Comparison of ENCODE assay signal across 10 mouse cellular contexts in genomic region chr8:107295450-107295849, GRCm38 (mm10). TPM values are rescaled to one million over a fixed set of nuclear protein-coding genes. Genes with fewer than 3 reads are reported as not detected.
DNase-seq lines count a peak whose midpoint lies in the region; ATAC-seq and TF ChIP-seq lines count a peak whose summit lies in the region.
"Had no signal": no experiment of that assay in that cellular context is flagged by ENCODE, and none has a peak within 500 bp of the region (broad histone marks: within the 10 kb centered on the region; RNA-seq: fewer than 3 reads in every experiment).

No protein-coding gene starts in this region.

- peak overlapping the region; percentile 37 for H3K4me2 ChIP-seq in heart, embryonic 11.5 days
- peak overlapping the region; percentile 75 for H3K4me2 ChIP-seq in embryonic facial prominence, embryonic 14.5 days (ENCODE audit: low read depth, low read length)
- H3K4me2 ChIP-seq in midbrain, embryonic 15.5 days = peak overlapping the region; percentile 63; the same call in 1 of the 2 replicates

- H3K9me3 ChIP-seq in heart, embryonic 11.5 days (replicated peaks; ENCODE audit: control insufficient read depth, low read length) = no peaks in the 10 kb centered on the region
- H3K9me3 ChIP-seq in embryonic facial prominence, embryonic 14.5 days (ENCODE audit: control insufficient read depth, low read length) = no peaks in the 10 kb centered on the region
- no peaks in the 10 kb centered on the region for H3K9me3 ChIP-seq in midbrain, embryonic 15.5 days

- intact Hi-C loops in left cerebral cortex, adult 2 months (cut with DNase I) = no loop called here
- intact Hi-C loops in left cerebral cortex, postnatal 10 days (cut with DNase I) = no loop called here

- H3K9ac ChIP-seq in heart, embryonic 11.5 days (ENCODE audit: low read depth, low read length) = no peak overlapping the region
- H3K9ac ChIP-seq in embryonic facial prominence, embryonic 14.5 days (ENCODE audit: low read depth, low read length) = peak overlapping the region; percentile 46
- H3K9ac ChIP-seq in midbrain, embryonic 15.5 days = no peak overlapping the region

- ATAC-seq in heart, embryonic 11.5 days (replicated peaks; ENCODE audit: insufficient number of reproducible peaks, low FRiP score, low TSS enrichment) = no peak
- ATAC-seq in embryonic facial prominence, embryonic 14.5 days (ENCODE audit: low read depth) = no peak
- no peak for ATAC-seq in midbrain, embryonic 15.5 days (replicated peaks)

- peaks cover 9% of the 10 kb centered on the region; the same call in 1 of the 2 replicates for H3K4me1 ChIP-seq in heart, embryonic 11.5 days (ENCODE audit: control insufficient read depth, insufficient read depth, low read length)
- H3K4me1 ChIP-seq in embryonic facial prominence, embryonic 14.5 days (ENCODE audit: control insufficient read depth, insufficient read depth, low read length) = peaks cover 16% of the 10 kb centered on the region
- peaks cover 28% of the 10 kb centered on the region for H3K4me1 ChIP-seq in midbrain, embryonic 15.5 days

- TF ChIP-seq CTCF in left cerebral cortex, adult 2 months (IDR thresholded peaks at IDR 0.05) = no peak

- DNase-seq in heart, adult 18-20 months = no peak
- DNase-seq in left cerebral cortex, adult 2 months (ENCODE audit: extremely low spot score in 1 of 2, low spot score in 2 of 2) = no peak
- DNase-seq in left cerebral cortex, postnatal 10 days (ENCODE audit: extremely low spot score in 1 of 2, low spot score in 2 of 2) = no peak
- no peak for DNase-seq in embryonic facial prominence, embryonic 14.5 days (ENCODE audit: low spot score)
- DNase-seq in ovary, postnatal 36 days (ENCODE audit: low spot score) = no peak
- no peak for DNase-seq in ovary, postnatal 14 days (ENCODE audit: low spot score)
- DNase-seq: cerebellum, postnatal 14 days; gastrocnemius, postnatal 10 days had no signal

- no peaks in the 10 kb centered on the region for H3K27me3 ChIP-seq in heart, embryonic 11.5 days (ENCODE audit: control insufficient read depth, insufficient read depth, low read length)
- H3K27me3 ChIP-seq in embryonic facial prominence, embryonic 14.5 days (replicated peaks; ENCODE audit: control insufficient read depth, insufficient read depth, low read length) = no peaks in the 10 kb centered on the region
- no peaks in the 10 kb centered on the region for H3K27me3 ChIP-seq in midbrain, embryonic 15.5 days (replicated peaks)

- H3K4me3 ChIP-seq in heart, embryonic 11.5 days (ENCODE audit: low read depth, low read length) = no peak overlapping the region
- peak overlapping the region; percentile 77 for H3K4me3 ChIP-seq in left cerebral cortex, adult 2 months
- H3K4me3 ChIP-seq in embryonic facial prominence, embryonic 14.5 days (ENCODE audit: low read depth, low read length) = peak overlapping the region; percentile 96
- H3K4me3 ChIP-seq in midbrain, embryonic 15.5 days = no peak overlapping the region

- H3K27ac ChIP-seq in heart, embryonic 11.5 days (ENCODE audit: low read depth, low read length) = no peak overlapping the region
- peak overlapping the region; percentile 98 for H3K27ac ChIP-seq in left cerebral cortex, adult 2 months
- H3K27ac ChIP-seq in embryonic facial prominence, embryonic 14.5 days (replicated peaks; ENCODE audit: low read depth, low read length) = no peak overlapping the region
- no peak overlapping the region for H3K27ac ChIP-seq in midbrain, embryonic 15.5 days

- WGBS in heart, embryonic 11.5 days (ENCODE audit: insufficient replicate concordance) = 88% methylated on average over 1 of the region's 1 CpGs
- 76% methylated on average over 1 of the region's 1 CpGs for WGBS in embryonic facial prominence, embryonic 14.5 days
- WGBS in midbrain, embryonic 15.5 days = 63% methylated on average over 1 of the region's 1 CpGs

- 0 out of 2 replicates have a peak, but pooled peaks cover 3% of the 10 kb centered on the region for H3K36me3 ChIP-seq in heart, embryonic 11.5 days (ENCODE audit: control insufficient read depth, insufficient read depth, low read length)
- peaks cover 20% of the 10 kb centered on the region; the same call in 1 of the 2 replicates for H3K36me3 ChIP-seq in embryonic facial prominence, embryonic 14.5 days (ENCODE audit: control insufficient read depth, insufficient read depth, low read length)
- no peaks in the 10 kb centered on the region for H3K36me3 ChIP-seq in midbrain, embryonic 15.5 days (replicated peaks)

RNA-seq across cellular contexts. Expression of gene Nfat5, which starts 2.2 kb away (rescaled TPM):
- polyA plus RNA-seq in heart, embryonic 11.5 days (2014; fragmentation: Nextera tagmentation; extraction: Ambion mirVana) = 11.2 and 12.2 TPM in 2 replicates
- total RNA-seq in heart, adult 18-20 months (2021) = 10 to 100 TPM; 18.4 to 23.1 TPM
- total RNA-seq in left cerebral cortex, adult 2 months (2021) = 10 to 100 TPM; 54.8 to 60.3 TPM
- 10 to 100 TPM; 32.7 to 33.6 TPM for total RNA-seq in left cerebral cortex, postnatal 10 days (2021)
- 13.7 and 13.8 TPM in 2 replicates for polyA plus RNA-seq in embryonic facial prominence, embryonic 14.5 days (2014; fragmentation: Nextera tagmentation; extraction: Ambion mirVana)
- 10.8 and 12.3 TPM in 2 replicates for polyA plus RNA-seq in midbrain, embryonic 15.5 days (2015; fragmentation: Nextera tagmentation; extraction: Ambion mirVana)

Comparison
In these comparisons a context has a peak if more than half of its experiments do, and no peak if none do; other contexts are left out.
1. H3K4me3 ChIP-seq: peak in left cerebral cortex, adult 2 months (single experiment) and embryonic facial prominence, embryonic 14.5 days (single experiment); none in heart, embryonic 11.5 days (single experiment) and midbrain, embryonic 15.5 days (single experiment).
2. Peak in every context shown above with its lines, with median percentiles within 50 percentile points of each other: H3K4me2 ChIP-seq.